Mouse (Mus musculus): ENCODE data around the gene Adam26b. TPM values are rescaled to one million over a fixed set of nuclear protein-coding genes. Genes with fewer than 3 reads are reported as not detected.
"Not testable (repeated sequence)": the region's sequence is repeated elsewhere in the genome, so short reads cannot be mapped to it uniquely, and the experiment has no call there.

The Adam26b gene
- total RNA-seq (2021) = not detected
- long read RNA-seq, experiment 1 = 0 reads
- long read RNA-seq, experiment 2 = 0 reads

DNA sequence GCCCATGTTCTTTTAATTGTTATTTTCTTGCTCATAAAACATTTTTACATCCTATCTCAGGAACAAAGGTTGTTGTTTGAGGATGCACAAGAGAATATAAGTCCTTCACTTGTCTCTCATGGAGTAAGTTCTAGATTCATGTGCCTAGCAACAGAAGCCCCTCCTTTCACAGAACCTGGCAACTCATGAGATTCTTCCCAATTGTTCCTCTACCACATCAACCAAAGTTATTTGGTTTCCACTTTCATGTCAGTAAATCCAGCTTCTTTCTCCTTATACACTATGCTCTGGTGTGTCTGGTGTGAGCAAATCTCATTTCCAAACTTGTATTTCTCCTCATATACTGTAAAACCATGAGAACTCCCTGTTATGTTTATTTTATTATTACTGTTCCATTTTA lies at the start of gene Adam26b:
Gene Adam26b, minus strand, starts transcription at position 101 of the 400 bp plus-strand sequence.
- DNase-seq (ENCODE audit: low spot score in 2 of 2); intact Hi-C loops (cut with DNase I): not testable (repeated sequence)

DNA sequence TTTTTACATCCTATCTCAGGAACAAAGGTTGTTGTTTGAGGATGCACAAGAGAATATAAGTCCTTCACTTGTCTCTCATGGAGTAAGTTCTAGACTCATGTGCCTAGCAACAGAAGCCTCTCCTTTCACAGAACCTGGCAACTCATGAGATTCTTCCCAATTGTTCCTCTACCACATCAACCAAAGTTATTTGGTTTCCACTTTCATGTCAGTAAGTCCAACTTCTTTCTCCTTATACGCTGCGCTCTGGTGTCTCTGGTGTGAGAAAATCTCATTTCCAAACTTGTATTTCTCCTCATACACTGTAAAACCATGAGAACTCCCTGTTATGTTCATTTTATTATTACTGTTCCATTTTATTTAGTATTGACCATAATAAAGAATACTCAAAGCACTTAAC lies 48.7 kb upstream of the Adam26b start, which contains the start of gene Adam26a:
Gene Adam26a, minus strand, starts transcription at position 101 of the 400 bp plus-strand sequence.
- DNase-seq (ENCODE audit: low spot score in 2 of 2); intact Hi-C loops (cut with DNase I): not testable (repeated sequence)

Other genes with a start within 250 kb of the Adam26b start
- not detected for gene Zfp42, start 221.1 kb downstream of the Adam26b start, total RNA-seq (2021)
- gene Adam26a, start 48.6 kb upstream of the Adam26b start, total RNA-seq (2021) = not detected
- gene Gm5346, start 99.2 kb upstream of the Adam26b start, total RNA-seq (2021) = not detected
- not detected for gene Adam34, start 181.9 kb upstream of the Adam26b start, total RNA-seq (2021)